In genomic region chr13:99366422-99367175, GRCm38 (mm10) we compare ENCODE assay signal across 17 mouse cellular contexts. TPM values are rescaled to one million over a fixed set of nuclear protein-coding genes. Genes with fewer than 3 reads are reported as not detected.
DNase-seq lines count a peak whose midpoint lies in the region; ATAC-seq and TF ChIP-seq lines count a peak whose summit lies in the region.
"Had no signal": no experiment of that assay in that cellular context is flagged by ENCODE, and none has a peak within 500 bp of the region (broad histone marks: within the 10 kb centered on the region; RNA-seq: fewer than 3 reads in every experiment).

No protein-coding gene starts in this region.

- no peak for TF ChIP-seq POLR2A in myocyte (IDR thresholded peaks at IDR 0.05; ENCODE audit: insufficient read length, low read depth)

- H3K9me3 ChIP-seq in embryonic facial prominence, embryonic 14.5 days (ENCODE audit: control insufficient read depth, low read length) = no peaks in the 10 kb centered on the region
- H3K9me3 ChIP-seq: embryonic facial prominence, embryonic 12.5 days; limb, embryonic 13.5 days had no signal

- H3K4me1 ChIP-seq in embryonic facial prominence, embryonic 14.5 days (ENCODE audit: control insufficient read depth, insufficient read depth, low read length) = no peaks in the 10 kb centered on the region
- H3K4me1 ChIP-seq: embryonic facial prominence, embryonic 12.5 days; limb, embryonic 13.5 days had no signal

- peaks cover 53% of the 10 kb centered on the region for H3K36me3 ChIP-seq in embryonic facial prominence, embryonic 14.5 days (ENCODE audit: control insufficient read depth, insufficient read depth, low read length)
- H3K36me3 ChIP-seq in myocyte (ENCODE audit: control insufficient read depth, insufficient read depth) = peaks cover 6% of the 10 kb centered on the region

- DNase-seq in gastrocnemius, adult 18-20 months (ENCODE audit: low spot score) = peak; percentile 24
- no peak for DNase-seq in gastrocnemius, postnatal 25 days
- DNase-seq in embryonic facial prominence, embryonic 14.5 days (ENCODE audit: low spot score) = no peak
- peak; percentile 79 for DNase-seq in layer of hippocampus, adult 9-10 months (ENCODE audit: low spot score)
- no peak for DNase-seq in embryo, embryonic 10.5 days (ENCODE audit: low spot score)
- DNase-seq in kidney, postnatal 4 days = no peak
- DNase-seq in natural killer cell, adult 2 months (ENCODE audit: low spot score in 2 of 2) = no peak
- DNase-seq: adrenal gland, postnatal 25 days; B cell, adult 2 months; kidney, adult 8-10 months; lung, embryonic 14.5 days; spleen, adult 18-20 months; thymus, adult 18-20 months had no signal

- 0 out of 2 replicates have a peak overlapping the region, but pooled peaks have one; percentile 28 for H3K27ac ChIP-seq in embryonic facial prominence, embryonic 14.5 days (replicated peaks; ENCODE audit: low read depth, low read length)
- H3K27ac ChIP-seq: embryonic facial prominence, embryonic 12.5 days; limb, embryonic 13.5 days had no signal

- peak; percentile 23; the same call in 1 of the 2 replicates for ATAC-seq in embryonic facial prominence, embryonic 14.5 days (ENCODE audit: low read depth)

- H3K79me2 ChIP-seq in myocyte (ENCODE audit: control insufficient read depth, insufficient read depth) = no peaks in the 10 kb centered on the region

- no peaks in the 10 kb centered on the region for H3K27me3 ChIP-seq in embryonic facial prominence, embryonic 14.5 days (replicated peaks; ENCODE audit: control insufficient read depth, insufficient read depth, low read length)
- H3K27me3 ChIP-seq in myocyte (ENCODE audit: control insufficient read depth, insufficient read depth, insufficient read length) = no peaks in the 10 kb centered on the region
- H3K27me3 ChIP-seq: embryonic facial prominence, embryonic 12.5 days; limb, embryonic 13.5 days had no signal

- no peak overlapping the region for H3K4me3 ChIP-seq in embryonic facial prominence, embryonic 14.5 days (ENCODE audit: low read depth, low read length)
- no peak overlapping the region for H3K4me3 ChIP-seq in myocyte
- H3K4me3 ChIP-seq: embryonic facial prominence, embryonic 12.5 days; limb, embryonic 13.5 days had no signal

- H3K4me2 ChIP-seq in embryonic facial prominence, embryonic 14.5 days (ENCODE audit: low read depth, low read length) = no peak overlapping the region
- peak overlapping the region; percentile 69 for H3K4me2 ChIP-seq in myocyte (ENCODE audit: low read depth)
- H3K4me2 ChIP-seq: embryonic facial prominence, embryonic 12.5 days; limb, embryonic 13.5 days; lung, embryonic 14.5 days; midbrain, embryonic 11.5 days had no signal

- no peak overlapping the region for H3ac ChIP-seq in myocyte (ENCODE audit: control insufficient read depth, insufficient read length)

- H3K9ac ChIP-seq in embryonic facial prominence, embryonic 14.5 days (ENCODE audit: low read depth, low read length) = 0 out of 2 replicates have a peak overlapping the region, but pooled peaks have one; percentile 34
- H3K9ac ChIP-seq: embryonic facial prominence, embryonic 12.5 days; limb, embryonic 13.5 days; lung, embryonic 14.5 days had no signal

- 79% methylated on average over 5 of the region's 5 CpGs for WGBS in embryonic facial prominence, embryonic 14.5 days

TF ChIP-seq in myocyte, 11 proteins besides CTCF, POLR2A, EP300 and RAD21:
- TF ChIP-seq E2F4 (IDR thresholded peaks at IDR 0.05; ENCODE audit: insufficient read depth) (no peak), MAX (IDR thresholded peaks at IDR 0.05; ENCODE audit: low read depth) (no peak), REST (IDR thresholded peaks at IDR 0.05; ENCODE audit: insufficient read depth, insufficient read length) (no peak), USF1 (IDR thresholded peaks at IDR 0.05; ENCODE audit: low read depth) (no peak), SRF (IDR thresholded peaks at IDR 0.05; ENCODE audit: control insufficient read depth, insufficient read length, low read depth) (no peak), TCF3 (IDR thresholded peaks at IDR 0.05; ENCODE audit: insufficient read length, low read depth) (no peak), MYOD1 (IDR thresholded peaks at IDR 0.05; ENCODE audit: control insufficient read depth in 1 of 3, insufficient read length in 2 of 3, low read depth in 2 of 3) (peak; percentile 21 to 68 (median 43)), TCF12 (IDR thresholded peaks at IDR 0.05; ENCODE audit: insufficient read depth, poor library complexity, severe bottlenecking) (peak; percentile 24), MYOG (IDR thresholded peaks at IDR 0.05; ENCODE audit: control insufficient read depth in 1 of 3, insufficient read depth in 1 of 3, insufficient read length in 2 of 3, low read depth in 2 of 3) (peak in 2 of 3 experiments; percentile 70 to 73), POLR2AphosphoS2 (IDR thresholded peaks at IDR 0.05; ENCODE audit: insufficient read length, low read depth) (no peak), CEBPB (IDR thresholded peaks at IDR 0.05; ENCODE audit: insufficient read depth, poor library complexity, severe bottlenecking) (no peak)
TF ChIP-seq in myocyte: peak in this region for 3.

RNA-seq across cellular contexts. Expression of gene Mrps27, which starts 22.0 kb away (rescaled TPM):
- 10 to 100 TPM; 25.2 to 26.0 TPM for total RNA-seq in gastrocnemius, adult 18-20 months (2021)
- total RNA-seq in gastrocnemius, postnatal 25 days (2021) = 10 to 100 TPM; 25.8 to 30.8 TPM
- 48.1 and 54.7 TPM in 2 replicates for polyA plus RNA-seq in embryonic facial prominence, embryonic 14.5 days (2014; fragmentation: Nextera tagmentation; extraction: Ambion mirVana)
- 34.2 TPM for polyA plus RNA-seq in myocyte (2012; fragmentation: generic; extraction: Trizol)

RNA-seq across cellular contexts. Expression of gene Ptcd2, which starts 22.1 kb away (rescaled TPM):
- 10 to 100 TPM; 24.7 to 25.2 TPM for total RNA-seq in gastrocnemius, adult 18-20 months (2021)
- 10 to 100 TPM; 27.6 to 30.3 TPM for total RNA-seq in gastrocnemius, postnatal 25 days (2021)
- polyA plus RNA-seq in embryonic facial prominence, embryonic 14.5 days (2014; fragmentation: Nextera tagmentation; extraction: Ambion mirVana) = 44.1 and 45.0 TPM in 2 replicates
- 25.1 TPM for polyA plus RNA-seq in myocyte (2012; fragmentation: generic; extraction: Trizol)

Comparison
In these comparisons a context has a peak if more than half of its experiments do, and no peak if none do; other contexts are left out.
1. DNase-seq: peak in gastrocnemius, adult 18-20 months (single experiment) and layer of hippocampus, adult 9-10 months (single experiment); none in gastrocnemius, postnatal 25 days (single experiment), embryonic facial prominence, embryonic 14.5 days (single experiment), embryo, embryonic 10.5 days (single experiment), kidney, postnatal 4 days (0 of 2) and natural killer cell, adult 2 months (0 of 2).